Mouse (Mus musculus) central nervous system, embryonic 14 days (tissue): ENCODE data around the gene Vars2. TPM values are rescaled to one million over a fixed set of nuclear protein-coding genes. Genes with fewer than 3 reads are reported as not detected.

Source experiments
- polyA plus RNA-seq: library from polyadenylated mRNA; depleted of rRNA; stranded (reverse); fragments of >200 nt; gene quantifications from 2 replicates; pipeline ENCODE4 v1.2.3, GENCODE M21; 2012; rRNA removed

The Vars2 gene
- polyA plus RNA-seq = 35.4 and 37.4 TPM in 2 replicates

DNA sequence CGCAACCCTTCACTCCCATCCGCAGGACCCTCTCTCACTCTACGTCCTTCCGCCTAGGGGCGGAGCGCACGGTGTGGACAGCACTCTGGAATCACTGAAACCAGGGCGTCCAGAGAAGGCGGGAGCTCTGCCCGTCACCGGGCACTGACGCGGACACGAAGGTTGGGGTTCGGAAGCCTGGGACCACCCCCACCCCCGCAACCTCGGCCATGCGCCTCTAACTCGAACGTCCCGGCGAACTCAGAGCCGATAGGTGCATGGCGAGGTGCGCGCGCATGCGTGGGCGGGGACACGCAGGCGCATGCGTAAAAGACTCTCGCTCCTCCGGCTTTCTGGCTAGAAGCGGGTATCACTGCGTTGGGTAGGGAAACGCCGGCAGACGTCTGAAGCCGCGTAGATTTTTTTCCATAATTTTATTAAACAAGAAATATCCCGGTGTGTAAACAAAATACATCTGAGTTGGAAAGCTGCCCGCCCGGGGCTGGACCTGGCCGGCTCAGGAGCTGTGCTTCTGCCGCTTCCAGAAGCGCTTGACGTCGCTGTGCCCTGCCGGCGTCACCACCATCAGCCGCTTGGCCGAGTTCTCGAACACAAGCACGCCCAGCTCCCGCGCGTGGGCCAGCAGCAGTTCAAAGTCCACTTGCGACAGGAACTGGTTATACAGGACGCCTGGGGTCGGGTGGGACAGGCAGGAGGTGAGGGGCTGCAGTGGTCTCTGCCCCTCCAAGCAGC lies at the start of gene Vars2:
Gene Vars2 (minus strand): TSS at position 259 of the 732 bp plus-strand sequence.

DNA sequence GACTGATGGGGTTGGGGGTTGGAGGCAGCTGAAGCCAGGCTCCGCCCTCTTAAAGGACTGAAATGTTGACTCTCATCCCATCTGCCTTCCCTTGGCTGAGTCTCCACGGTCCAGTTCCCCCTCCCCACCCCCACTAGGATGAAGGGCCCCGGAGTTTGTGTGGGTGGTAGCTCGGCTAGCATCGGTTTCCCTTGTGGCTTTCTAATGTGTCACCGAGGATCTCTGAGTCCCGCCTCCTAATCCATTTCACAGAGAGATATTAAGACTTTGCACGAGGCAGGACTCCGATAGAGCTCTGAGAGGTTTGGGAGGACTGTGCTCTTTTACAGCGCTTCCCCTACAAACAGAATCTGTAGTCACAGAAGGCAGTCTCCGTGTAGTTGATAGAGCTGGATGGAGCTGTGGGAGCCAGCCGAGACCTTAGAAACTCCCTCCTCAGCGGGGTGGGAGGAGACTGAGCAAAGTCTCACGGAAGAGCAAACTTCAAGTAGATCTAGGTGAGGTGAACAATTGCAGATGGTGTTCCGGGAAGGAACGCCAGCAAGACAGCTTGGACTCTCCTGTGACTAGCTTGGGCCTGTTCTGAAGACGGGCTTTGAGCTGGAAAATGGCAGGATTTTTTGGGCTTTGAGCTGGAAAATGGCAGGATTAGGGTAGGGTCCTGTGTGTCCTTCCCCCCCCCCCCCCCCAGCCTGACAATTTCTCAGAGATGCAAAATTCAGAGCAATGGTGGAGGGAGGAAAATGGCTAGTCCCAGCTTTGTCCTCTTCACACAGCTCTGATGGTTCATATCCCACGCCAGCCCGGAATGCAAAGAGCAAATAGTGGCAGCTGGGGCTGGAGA lies 37.5 kb upstream of the Vars2 start, which contains the start of gene Ddr1:
Gene Ddr1 (minus strand): TSS at position 1 of the 844 bp plus-strand sequence.

DNA sequence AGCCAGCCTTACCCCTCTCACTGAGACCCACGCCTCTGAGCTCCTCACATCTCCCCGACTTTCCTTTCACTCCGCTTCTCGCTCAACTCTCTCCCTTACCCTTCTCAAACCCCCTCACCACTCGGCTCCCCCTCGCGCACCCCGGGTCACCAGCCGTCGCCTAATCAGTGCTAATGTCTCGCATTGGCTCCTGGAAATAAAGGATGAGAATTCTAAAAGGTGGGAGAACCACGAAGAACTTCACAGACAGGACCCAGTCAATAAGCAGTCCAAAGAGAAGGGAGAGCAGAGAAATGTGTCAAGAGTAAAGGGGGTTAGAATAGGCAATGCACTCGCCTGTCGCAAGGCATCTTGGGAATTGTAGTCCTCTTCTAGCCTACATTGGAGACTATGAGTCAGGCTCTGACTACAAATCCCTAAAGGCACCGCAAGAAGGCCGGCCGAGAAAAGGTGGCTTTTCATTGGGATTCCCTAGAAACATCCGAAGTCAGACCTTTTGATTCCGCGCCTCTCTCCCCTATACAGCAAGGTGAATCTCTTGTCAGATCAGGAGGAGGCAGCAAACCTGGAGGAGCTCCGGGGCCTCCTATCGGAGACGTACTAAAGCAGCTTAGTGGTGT lies 6.1 kb upstream of the Vars2 start, which contains the start of gene Gtf2h4:
Gene Gtf2h4 (minus strand): TSS at position 324 of the 620 bp plus-strand sequence.

DNA sequence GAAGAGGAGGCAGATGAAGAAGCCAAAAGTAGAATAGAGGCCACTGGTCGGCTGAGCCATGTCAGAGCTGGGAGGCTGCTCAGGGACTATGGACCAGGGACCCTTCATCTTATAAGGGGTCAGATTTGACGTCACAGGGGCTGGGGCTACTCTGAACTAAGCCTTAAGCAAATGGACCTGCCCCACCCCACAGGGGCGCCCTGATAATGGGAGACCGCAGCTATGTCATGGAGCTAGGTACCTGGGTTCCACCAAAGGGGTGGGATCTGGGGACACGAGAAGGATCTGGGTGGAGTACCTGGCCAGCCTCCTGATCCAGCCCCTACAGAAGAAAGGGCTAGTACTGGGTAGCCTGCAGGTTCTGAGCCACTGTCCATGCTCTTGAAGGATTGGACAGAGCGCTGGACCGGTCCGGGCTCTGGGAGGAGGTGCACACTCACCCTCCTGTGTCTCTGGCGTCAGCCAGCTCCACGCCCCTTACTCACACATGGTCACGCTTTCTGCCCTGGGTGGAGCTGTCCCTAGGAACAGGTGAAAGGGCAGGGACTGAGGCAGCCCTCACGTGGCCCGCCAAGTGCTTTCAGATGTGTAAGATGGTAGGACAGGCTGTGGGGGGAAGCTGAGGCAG lies 23.7 kb downstream of the Vars2 start, which contains the start of gene Mucl3:
Gene Mucl3 (minus strand): TSS at position 87 of the 628 bp plus-strand sequence.

DNA sequence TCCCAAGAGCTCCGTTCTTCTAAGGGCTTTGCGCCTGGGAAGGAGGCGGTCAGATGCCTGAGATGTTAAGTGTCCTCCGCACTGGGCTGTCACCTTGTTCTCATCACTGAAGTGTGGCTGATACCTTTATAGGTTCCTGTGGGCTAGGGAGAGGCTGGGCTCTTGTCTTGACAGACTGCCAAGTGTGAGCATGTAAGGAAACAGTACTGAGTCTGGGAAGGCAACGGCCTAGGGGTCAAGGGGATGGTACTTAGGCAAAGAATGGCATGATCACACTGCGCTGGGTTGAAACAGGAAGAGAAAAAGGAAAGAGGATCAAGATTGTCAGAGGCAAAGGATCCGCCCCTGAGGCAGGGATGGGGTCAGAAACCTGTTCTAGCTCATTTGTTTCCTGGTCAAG lies 40.9 kb downstream of the Vars2 start, which contains the start of gene Gm9573:
Gene Gm9573 (minus strand): TSS at position 101 of the 400 bp plus-strand sequence.

Other genes starting within 250 kb of the Vars2 start
- gene H2-Q6, start 242.7 kb downstream of the Vars2 start, polyA plus RNA-seq = 0.54 and 0.61 TPM in 2 replicates
- gene H2-Q7, start 228.4 kb downstream of the Vars2 start, polyA plus RNA-seq = 3.8 and 4.5 TPM in 2 replicates
- gene H2-Q10, start 197.5 kb downstream of the Vars2 start, polyA plus RNA-seq = 0.09 and 0.11 TPM in 2 replicates
- not detected in 2 replicates for gene Pou5f1, start 161.6 kb downstream of the Vars2 start, polyA plus RNA-seq
- 27.0 and 27.8 TPM in 2 replicates for gene Tcf19, start 150.8 kb downstream of the Vars2 start, polyA plus RNA-seq
- 23.6 and 25.7 TPM in 2 replicates for gene Cchcr1, start 150.5 kb downstream of the Vars2 start, polyA plus RNA-seq
- 1.1 and 1.2 TPM in 2 replicates for gene Psors1c2, start 134.4 kb downstream of the Vars2 start, polyA plus RNA-seq
- gene Cdsn, start 115.5 kb downstream of the Vars2 start, polyA plus RNA-seq = 0.02 and 0.13 TPM in 2 replicates
- 0.19 TPM in 1 of 2 replicates, not detected in the other for gene 2300002M23Rik, start 100.1 kb downstream of the Vars2 start, polyA plus RNA-seq
- gene Sfta2, start 66.0 kb downstream of the Vars2 start, polyA plus RNA-seq = 0.33 and 0.34 TPM in 2 replicates
- gene Gm9573, start 41.0 kb downstream of the Vars2 start, polyA plus RNA-seq = not detected in 2 replicates
- gene Mucl3, start 23.9 kb downstream of the Vars2 start, polyA plus RNA-seq = 0.06 and 0.15 TPM in 2 replicates
- 31.1 and 34.8 TPM in 2 replicates for gene Gtf2h4, start 6.1 kb upstream of the Vars2 start, polyA plus RNA-seq
- 94.3 and 115 TPM in 2 replicates for gene Ddr1, start 37.0 kb upstream of the Vars2 start, polyA plus RNA-seq
- 7.2 and 9.6 TPM in 2 replicates for gene Ier3, start 154.1 kb upstream of the Vars2 start, polyA plus RNA-seq
- gene Flot1, start 155.6 kb upstream of the Vars2 start, polyA plus RNA-seq = 93.0 and 103 TPM in 2 replicates
- 2,634 and 2,916 TPM in 2 replicates for gene Tubb5, start 170.7 kb upstream of the Vars2 start, polyA plus RNA-seq
- 25.3 and 25.5 TPM in 2 replicates for gene Mdc1, start 173.9 kb upstream of the Vars2 start, polyA plus RNA-seq
- 30.7 and 36.6 TPM in 2 replicates for gene Nrm, start 193.7 kb upstream of the Vars2 start, polyA plus RNA-seq
- 50.0 and 51.7 TPM in 2 replicates for gene Ppp1r18, start 198.0 kb upstream of the Vars2 start, polyA plus RNA-seq
- gene Dhx16, start 212.2 kb upstream of the Vars2 start, polyA plus RNA-seq = 62.9 and 66.5 TPM in 2 replicates
- gene 2310061I04Rik, start 229.8 kb upstream of the Vars2 start, polyA plus RNA-seq = 76.7 and 87.7 TPM in 2 replicates
- 501 and 522 TPM in 2 replicates for gene Atat1, start 242.5 kb upstream of the Vars2 start, polyA plus RNA-seq
- gene Mrps18b, start 248.8 kb upstream of the Vars2 start, polyA plus RNA-seq = 47.1 and 48.5 TPM in 2 replicates
- gene Ppp1r10, start 248.8 kb upstream of the Vars2 start, polyA plus RNA-seq = 51.1 and 51.8 TPM in 2 replicates